Mouse (Mus musculus): ENCODE measurements at regions not wholly inside any gene's neighbourhood (a gene's known extent, or its start where the extent isn't known, plus 50 kb on each side); places are given as distances from the start of the nearest gene placed in this dataset.
"Not testable (repeated sequence)": the region's sequence is repeated elsewhere in the genome, so short reads cannot be mapped to it uniquely, and the experiment has no call there.

DNA sequence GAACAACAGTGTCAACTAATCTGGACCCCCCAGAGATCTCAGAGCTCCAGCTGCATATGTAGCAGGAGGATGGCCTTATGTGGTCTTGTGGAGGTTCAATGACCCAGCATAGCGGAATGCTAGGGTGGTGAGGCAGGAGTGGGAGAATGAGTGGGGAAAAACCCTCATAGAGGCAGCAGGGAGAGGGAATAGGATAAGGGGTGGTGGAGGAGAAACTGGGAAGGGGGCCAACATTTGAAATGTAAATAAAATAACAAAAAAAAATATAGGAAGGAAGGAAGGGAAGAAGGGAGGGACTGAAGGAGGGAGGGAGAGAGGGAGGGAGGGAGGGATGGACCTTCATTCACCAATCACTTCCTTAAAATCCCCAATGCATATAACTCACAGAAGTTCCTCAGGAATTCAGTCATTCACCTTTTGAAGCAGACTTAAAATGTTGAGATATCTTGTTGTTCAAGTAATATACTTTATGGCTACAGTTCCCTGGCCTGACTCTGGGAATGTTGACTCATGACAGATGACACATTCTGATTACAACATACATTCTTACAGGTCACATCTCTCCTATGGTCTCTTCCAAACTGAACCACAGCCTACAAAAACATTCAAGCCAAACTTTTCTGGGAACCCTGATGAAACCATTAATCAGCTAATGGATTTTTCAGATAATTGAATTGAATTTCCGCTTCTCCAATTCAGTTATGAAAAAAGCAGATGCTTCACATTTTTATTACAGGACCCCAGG lies 471.3 kb upstream of the Htr2a start:
- no peak for ATAC-seq (ENCODE audit: insufficient number of reproducible peaks, low FRiP score, low TSS enrichment)

DNA sequence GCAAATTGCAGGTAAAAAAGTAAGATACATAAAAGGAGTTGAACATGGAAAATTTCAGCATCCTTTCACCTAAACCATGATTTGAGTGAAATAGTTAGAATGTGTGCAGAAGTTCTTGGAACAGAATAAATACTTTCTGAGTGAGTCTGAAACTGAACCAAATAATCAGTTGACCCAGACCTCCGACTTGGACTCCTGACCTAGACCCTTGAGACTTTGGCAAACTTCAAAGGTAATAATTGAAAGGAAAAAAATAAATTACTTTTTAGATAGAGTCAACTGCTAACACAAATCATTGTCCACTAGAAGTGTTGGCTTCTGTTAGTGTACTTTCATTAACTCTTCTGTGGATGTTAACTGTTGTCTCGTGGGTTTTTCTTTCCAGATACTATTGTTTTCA lies 460.6 kb upstream of the Htr2a start:
- no peak for ATAC-seq (ENCODE audit: insufficient number of reproducible peaks, low FRiP score, low TSS enrichment)

DNA sequence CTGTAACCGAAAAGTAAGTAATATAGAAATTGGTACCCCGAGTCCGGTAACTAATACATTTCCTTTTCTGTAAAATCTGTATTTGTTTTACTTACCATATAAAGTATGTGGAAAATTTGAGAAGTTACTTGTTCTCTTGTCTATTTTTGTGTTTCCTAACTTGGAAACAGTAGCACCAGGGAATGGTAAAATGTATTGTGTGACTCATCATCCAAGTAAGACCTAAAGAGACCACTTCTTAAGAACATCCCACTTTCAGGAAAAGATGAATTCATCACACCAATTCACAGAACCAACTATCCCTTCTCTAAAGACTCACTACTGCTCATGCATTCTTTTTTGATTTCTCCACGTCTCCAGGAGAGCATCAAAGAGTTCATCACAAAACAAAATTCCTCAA lies 457.6 kb upstream of the Htr2a start:
- ATAC-seq (ENCODE audit: insufficient number of reproducible peaks, low FRiP score, low TSS enrichment), result no peak

DNA sequence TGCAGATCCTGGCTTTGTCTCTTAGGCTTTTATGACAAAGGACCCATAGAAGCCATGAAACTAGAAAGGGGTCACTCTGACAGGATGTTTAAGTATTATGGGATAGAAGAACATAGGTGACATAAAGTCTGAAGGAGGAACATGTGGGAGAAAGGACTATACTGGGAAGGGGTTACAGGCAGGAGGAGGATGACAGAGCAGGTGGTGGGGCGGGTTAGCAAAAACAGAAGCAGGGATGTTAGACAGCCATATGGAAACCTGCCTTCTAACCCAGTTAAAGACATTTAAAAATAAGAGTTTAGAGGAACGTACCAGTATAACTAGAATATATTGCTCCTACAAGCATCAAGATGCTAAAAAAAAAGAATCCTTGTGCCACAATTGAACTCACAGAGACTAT lies 438.9 kb upstream of the Htr2a start:
- ATAC-seq (ENCODE audit: insufficient number of reproducible peaks, low FRiP score, low TSS enrichment), result no peak

DNA sequence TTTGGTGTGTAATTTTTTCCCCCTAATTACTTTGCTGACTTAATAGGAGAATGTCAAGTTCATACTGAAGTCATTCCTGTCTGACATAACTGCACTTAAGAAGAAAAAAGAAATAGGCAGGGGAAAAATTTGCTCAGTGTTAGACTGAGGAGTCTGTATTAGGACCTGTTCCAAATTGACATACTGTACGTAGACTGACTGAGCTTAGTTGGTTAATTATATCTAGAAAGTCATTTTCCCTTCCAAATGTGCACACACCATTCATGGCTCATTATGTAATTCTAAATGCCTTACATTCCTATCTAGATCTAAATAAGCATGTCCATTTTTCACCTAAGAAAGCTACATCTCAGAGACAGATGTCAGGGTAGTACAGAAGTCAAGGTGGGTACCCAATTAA lies 435.6 kb upstream of the Htr2a start:
- no peak for ATAC-seq (ENCODE audit: insufficient number of reproducible peaks, low FRiP score, low TSS enrichment)

DNA sequence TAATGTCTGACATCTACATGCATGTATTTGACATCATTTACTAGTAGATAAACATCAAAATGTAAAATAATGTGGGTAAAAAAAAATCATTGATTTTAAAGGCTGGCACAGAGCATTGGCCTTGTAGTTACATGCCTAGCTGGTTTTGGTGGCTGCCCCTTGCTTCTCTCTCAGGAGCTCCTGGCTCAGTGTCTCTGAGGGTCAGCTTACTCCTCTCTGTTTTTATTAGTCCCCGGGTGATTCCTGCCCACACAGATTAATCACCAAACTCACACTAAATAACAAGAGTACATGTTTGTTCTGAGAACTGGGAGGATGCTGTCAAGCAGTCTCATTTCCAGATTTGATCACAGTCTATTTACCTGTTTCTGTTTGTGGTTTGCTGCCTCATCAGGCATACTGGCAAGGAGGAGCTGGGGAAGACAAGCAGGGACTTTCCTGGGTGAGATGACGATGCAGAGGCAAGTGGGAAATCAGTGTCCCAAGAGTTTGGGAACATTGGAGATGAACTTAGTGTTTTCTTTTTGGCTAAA lies 422.7 kb upstream of the Htr2a start:
- no peak for ATAC-seq (ENCODE audit: insufficient number of reproducible peaks, low FRiP score, low TSS enrichment)

DNA sequence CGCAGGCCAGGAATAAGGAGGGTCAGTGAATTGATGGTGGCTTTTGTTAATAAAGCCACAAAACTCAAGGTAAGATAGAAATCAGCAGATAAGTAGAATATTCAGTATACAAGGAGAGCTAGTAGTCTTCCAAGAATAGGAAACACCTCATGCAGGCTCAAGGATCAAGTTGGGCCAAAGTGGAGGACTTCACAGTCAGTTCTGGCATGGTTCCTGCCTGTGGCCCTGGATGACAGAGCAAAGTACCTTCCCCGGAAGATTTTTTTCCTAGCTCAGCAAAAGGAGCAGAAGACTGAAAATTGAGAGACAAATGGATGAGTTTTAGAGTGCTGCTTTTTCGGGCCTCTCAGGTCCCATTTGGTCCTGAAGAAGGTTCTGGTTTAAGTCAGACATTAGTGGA lies 420.9 kb upstream of the Htr2a start:
- ATAC-seq (ENCODE audit: insufficient number of reproducible peaks, low FRiP score, low TSS enrichment), result no peak

DNA sequence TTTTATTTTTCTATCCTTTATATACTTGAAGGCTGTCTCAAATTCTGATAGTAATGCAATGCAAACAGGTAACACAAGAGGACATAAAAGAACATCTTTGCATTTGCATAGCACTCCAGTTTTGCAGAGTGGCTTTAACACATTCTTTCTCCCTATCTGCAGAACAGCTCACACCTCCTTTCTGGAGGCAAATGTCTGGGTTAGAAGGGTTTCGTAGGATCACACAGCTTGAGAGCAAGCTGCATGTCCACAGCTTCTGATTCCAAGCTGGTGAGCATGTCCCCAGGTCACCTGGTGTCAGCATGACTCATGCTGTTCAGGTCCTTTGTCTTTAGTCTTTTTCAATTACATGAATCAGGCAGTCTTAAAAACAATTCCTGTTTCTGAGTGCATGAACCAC lies 418.5 kb upstream of the Htr2a start:
- no peak for ATAC-seq (ENCODE audit: insufficient number of reproducible peaks, low FRiP score, low TSS enrichment)

DNA sequence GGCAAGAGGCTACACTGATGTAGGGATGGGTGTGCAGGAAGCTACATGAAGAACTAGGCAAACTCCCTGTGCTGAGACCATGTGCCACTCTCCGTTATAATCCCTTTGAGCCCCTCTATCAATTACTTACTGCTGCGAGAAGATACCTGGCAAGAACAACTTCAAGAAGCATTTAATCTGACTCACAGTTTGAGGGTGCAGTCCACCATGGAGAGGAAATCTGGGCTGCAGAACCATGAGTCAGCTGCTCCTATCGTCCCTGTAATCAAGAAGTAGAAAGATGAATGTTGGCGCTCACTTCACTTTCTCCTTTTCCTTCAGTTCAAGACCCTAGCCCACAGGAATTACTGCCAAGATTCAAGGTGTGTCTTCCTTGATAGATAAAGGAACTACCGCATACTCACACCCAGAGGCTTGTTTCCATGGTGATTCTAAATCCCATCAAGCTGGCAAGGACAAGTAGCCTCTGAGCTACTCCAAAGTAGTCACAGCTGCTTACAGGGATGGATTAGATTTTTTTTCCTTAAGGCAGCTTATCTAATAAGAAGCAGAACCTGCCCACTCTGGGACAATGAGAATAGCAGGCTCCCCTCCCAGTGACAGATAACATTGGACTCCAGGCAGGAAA lies 411.0 kb upstream of the Htr2a start:
- ATAC-seq (ENCODE audit: insufficient number of reproducible peaks, low FRiP score, low TSS enrichment), result no peak

DNA sequence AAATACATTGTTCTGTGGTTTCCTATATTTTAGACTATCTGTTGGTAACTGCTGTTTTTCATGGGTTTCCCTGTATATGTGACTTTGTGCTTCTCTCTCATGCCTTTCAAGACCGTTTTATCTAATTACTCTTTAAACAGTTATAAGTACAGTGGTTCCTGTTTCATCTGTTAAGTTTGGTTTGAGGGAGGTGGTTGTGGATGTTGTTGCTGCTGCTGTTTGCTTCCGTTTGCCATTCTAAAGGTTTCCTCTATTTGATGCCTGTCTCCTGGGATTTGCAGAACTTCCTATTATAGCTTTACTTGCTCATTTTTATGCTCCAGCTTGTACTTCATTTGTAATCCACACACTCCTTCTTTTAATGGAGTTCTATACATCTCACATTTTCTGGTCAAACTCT lies 400.4 kb upstream of the Htr2a start:
- ATAC-seq (ENCODE audit: insufficient number of reproducible peaks, low FRiP score, low TSS enrichment), result no peak

DNA sequence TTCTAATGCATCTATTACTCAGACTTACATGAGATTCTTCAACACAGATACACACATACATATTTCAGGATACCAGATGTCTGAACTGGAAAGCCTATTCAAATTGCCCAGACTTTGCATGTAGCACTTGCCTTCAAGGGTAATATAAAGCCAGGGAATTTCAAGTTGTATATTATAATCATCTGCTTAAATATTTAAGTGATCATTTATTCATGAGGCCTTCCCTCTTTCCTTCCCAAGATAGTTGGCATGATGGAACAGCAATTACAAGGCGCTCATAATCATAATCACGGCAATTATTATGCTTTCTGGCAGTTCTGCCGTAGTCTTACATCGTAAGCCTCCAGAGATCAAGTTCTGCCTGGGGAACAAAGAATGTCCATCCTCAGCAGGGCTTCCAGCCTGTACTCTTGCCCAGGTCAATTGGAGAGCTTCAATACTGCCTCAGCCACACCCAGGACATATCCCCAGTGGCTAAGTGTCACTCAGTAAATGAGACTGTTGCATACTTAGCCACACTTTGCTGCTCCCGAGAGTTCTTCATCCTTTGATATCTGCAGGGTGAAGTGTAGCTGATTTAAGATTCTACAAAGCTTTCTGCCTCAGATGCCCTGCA lies 391.3 kb upstream of the Htr2a start:
- ATAC-seq (ENCODE audit: insufficient number of reproducible peaks, low FRiP score, low TSS enrichment), result no peak

DNA sequence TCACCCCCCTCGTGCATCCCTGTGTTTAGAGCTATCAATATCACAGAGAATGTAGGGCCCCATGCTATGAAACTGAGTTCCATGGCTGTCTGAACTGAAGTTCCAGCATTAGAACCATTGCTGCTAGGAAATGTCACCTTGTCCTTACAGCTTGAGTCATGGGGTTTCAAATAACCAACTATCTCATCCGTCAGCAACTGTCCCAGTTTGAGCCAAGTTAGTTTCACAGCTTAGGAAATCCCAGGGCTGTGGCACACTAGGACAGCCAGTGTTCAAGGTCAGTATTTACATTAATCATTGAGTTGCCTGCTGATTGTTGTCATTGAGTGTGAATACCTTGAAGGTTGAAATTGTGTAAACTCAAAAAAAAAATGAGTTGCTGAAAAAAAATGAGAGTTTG lies 390.6 kb upstream of the Htr2a start:
- ATAC-seq (ENCODE audit: insufficient number of reproducible peaks, low FRiP score, low TSS enrichment), result no peak

DNA sequence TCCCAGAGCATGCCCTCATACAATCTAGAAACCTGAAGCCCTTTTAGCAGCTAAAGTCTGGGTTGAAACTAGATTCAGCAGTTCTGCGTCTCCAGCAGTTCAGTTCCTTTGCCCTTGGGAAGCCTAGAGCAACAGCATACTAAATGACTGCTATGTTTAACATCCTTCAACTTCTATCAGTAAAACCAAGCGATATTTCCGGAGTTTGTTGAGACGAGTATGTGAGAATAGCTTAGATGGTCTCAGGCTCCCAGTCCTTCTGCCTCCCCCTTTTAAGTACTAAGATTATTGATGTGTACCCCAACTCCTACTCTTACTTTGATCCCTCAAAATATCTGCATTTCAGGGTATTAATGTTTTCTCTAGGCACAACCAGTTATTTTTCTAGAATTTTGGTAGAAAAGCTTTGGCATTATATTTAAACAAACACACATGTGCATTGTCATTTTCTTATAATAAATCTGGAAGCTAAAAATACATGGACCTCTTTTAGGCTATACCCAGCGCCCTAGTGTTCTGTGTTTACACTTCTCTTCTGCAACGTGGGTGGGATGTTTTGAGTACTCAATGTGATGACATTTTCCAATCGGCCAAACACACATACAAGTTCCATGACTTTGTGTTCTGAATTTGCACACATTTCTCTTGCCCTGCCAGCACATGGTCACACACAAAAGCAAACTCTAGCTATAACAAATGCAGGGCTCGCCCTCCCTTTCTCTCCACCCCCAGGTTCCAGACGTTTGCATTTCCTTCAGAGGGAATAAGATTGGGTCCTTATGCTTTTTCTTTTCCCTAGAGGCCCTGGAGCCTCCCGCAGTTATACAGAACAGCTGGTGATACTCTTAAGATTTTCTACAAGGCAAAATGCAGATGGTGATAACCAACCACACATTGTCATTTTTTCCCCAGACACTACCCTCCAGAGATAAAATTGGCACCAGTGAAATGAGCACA lies 388.2 kb upstream of the Htr2a start:
- no peak for ATAC-seq (ENCODE audit: insufficient number of reproducible peaks, low FRiP score, low TSS enrichment)

DNA sequence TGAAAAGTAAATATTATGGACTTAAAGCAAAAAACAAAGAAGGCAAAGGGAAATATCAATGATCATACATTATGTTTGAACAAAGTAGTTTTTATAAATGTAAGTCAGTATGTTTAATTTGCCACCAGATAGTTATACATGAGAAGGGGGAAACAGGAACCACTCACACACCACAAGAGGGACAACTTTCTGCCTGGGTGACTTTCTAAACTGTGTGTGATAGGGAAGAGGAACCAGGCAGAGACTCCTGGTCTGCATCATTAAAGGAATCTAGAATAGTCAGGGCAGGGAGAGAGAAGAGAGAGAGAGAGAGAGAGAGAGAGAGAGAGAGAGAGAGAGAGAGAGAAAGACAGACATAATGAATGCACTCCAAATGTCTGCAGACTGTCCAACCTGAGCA lies 385.6 kb upstream of the Htr2a start:
- ATAC-seq (ENCODE audit: insufficient number of reproducible peaks, low FRiP score, low TSS enrichment), result no peak

DNA sequence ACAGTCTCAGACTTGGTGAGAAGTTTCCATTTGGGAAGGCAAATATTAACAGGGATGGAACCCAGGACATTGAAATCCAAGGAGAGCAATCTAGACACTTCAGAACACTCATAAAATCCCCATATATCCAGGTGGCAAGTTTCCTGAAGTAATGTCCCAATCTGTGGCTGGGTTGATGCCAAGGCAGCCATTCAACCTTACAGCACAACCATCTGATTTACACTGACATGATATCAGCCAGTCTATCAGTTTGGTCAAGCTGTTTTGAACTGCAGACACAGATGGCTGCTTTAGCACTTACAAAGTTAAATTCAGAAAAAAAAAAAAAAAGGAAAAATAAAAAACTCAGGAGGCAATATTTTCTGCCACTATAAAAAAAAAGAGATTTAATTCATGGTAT lies 381.2 kb upstream of the Htr2a start:
- no peak for ATAC-seq (ENCODE audit: insufficient number of reproducible peaks, low FRiP score, low TSS enrichment)

DNA sequence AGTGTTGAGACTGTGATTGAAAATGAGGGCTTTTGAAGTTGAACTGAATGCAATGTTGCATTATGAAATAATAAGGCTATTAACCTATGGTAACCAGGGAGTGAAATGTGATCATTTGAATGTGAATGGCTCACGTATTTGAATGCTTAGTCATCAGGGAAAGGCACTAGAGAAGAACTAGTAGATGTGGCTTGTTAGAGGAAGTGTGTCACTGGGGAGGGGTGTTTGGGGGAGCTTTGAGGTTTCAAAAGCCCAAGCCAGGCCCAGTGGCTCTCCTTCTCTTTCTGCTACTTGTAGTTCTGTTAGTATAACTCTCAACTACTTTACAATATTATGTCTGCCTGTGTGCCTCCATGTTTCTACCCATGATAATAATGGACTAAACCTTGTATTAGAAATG lies 373.6 kb upstream of the Htr2a start:
- ATAC-seq (ENCODE audit: insufficient number of reproducible peaks, low FRiP score, low TSS enrichment), result no peak

DNA sequence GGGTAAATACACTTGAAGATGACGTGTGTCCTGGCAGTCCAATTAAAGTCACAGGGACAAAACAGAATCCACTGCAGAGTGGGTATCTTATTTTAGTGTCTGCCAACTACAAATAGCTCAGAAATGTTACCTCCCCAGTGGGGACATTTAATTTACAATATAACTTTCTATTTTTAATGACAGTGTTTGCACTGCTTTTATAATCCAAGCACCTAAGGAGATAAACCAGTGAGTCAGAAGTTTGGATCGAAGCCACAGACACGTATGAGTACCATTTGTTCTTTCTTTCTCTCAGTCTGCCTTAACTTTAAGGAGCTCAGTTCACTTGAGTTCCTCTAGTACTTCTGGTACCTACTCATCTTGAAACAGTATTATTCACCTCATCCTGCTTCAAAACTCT lies 346.1 kb upstream of the Htr2a start:
- ATAC-seq (ENCODE audit: insufficient number of reproducible peaks, low FRiP score, low TSS enrichment), result no peak

DNA sequence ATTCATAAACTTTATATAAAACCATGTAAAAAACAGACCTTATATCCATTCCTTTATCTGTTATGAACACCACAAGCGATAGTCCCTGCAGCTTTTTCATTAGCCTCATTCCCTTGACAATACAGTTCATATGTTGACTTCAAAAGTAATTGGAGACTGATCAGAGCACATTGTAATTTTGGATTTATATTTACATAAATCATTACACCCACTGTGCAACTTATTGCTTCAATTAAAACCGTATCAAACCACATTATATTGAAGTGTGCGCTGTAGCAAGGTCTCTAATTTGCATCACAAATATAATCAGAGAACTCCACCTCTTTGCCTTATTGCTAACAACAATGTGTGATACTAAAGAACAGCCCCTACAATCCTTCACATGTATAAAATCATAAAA lies 336.2 kb upstream of the Htr2a start:
- no peak for ATAC-seq (ENCODE audit: insufficient number of reproducible peaks, low FRiP score, low TSS enrichment)

DNA sequence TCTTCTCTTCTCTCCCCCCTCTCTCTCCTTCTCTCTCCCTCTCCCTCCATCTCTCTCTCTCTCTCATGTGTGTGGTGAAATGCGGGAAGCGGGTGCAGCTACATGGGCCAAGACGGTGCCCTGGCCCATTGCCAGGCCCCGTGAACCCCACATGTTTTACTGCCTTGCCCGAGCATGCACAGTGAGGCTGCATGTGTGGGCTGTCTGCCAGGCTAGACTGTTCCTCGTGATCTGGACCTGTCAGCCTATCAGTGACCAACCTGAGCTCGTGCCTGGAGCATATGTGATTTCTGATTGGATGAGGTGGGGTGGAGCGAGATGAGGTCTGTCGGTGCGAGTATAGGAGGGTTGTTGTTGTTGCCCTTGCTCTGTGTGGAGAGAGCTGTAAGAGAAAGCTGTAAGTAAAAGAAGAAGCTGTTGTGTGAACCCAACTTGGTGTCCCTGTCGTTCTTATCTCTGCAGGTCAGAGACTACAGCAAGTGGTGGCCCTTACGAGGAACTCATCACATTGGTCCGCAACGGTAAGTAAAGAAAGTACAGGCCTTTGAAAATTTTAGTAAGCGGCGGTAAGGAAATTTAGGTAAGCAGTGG lies 333.8 kb upstream of the Htr2a start:
- ATAC-seq (ENCODE audit: insufficient number of reproducible peaks, low FRiP score, low TSS enrichment), result no peak

DNA sequence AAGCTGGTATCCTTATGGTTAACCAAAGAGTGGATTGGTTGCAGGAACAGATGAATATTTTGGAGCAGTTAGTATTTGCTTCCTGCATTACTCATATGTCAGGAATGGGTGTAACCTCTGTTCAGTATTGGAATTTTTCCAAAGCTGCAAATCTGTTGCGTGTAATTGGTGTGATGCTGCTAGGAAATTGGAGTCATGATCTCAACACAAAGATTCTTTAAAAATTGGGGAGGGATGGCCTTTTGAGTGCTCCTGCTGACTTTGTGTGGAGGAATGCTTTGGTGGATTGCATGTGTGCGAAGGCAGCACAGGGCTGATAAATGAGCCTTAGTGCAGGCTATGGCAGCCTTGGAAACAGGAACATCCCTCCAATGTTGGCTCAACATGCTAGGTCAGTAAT lies 331.2 kb upstream of the Htr2a start:
- ATAC-seq (ENCODE audit: insufficient number of reproducible peaks, low FRiP score, low TSS enrichment), result not testable (repeated sequence)
